Mouse (Mus musculus): ENCODE measurements around the gene Cntrl. TPM values are rescaled to one million over a fixed set of nuclear protein-coding genes. Genes with fewer than 3 reads are reported as not detected.
A peak's percentile ranks its signal among the peaks of the same experiment; 100 is the strongest.

Gene Cntrl
- polyA plus RNA-seq, 1 experiment from 2014 or later = 10.5 TPM

DNA sequence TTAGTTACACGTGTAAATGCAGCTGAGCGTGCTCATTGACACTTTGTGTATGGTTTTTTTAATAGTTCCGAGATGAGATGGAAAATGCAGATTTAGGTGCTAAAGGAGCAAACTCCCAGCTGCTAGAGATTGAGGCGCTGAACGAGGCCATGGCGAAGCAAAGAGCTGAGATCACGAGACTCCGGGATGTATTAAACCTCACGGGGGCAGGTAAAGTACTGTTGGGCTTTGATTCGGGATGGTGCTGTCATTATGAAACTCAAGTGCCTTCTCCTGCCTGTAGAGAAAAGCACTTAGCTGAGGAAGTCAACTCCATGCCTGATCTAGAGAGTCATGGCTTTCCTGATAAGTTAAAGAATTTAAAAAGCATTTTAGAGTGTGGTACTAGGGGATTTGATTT is 39.5 kb downstream of the Cntrl start:
- DNase-seq (no peak), ATAC-seq (no peak)
- WGBS (ENCODE audit: insufficient replicate concordance) = 92% methylated on average over 10 of the region's 10 CpGs
- Histone ChIP-seq H3K9me3 (ENCODE audit: low read length) (no peaks in the 10 kb centered on the region), H3K36me3 (replicated peaks; ENCODE audit: insufficient read depth, low read length) (peaks cover 89% of the 10 kb centered on the region), H3K4me2 (ENCODE audit: low read depth, low read length) (no peak overlapping the region), H3K27me3 (ENCODE audit: insufficient read depth, low read length) (no peaks in the 10 kb centered on the region), H3K4me1 (ENCODE audit: insufficient read depth) (no peaks in the 10 kb centered on the region), H3K27ac (ENCODE audit: low read depth) (no peak overlapping the region), H3K4me3 (ENCODE audit: low read depth, low read length) (no peak overlapping the region), H3K9ac (replicated peaks) (no peak overlapping the region)
- TF ChIP-seq CTCF (IDR thresholded peaks at IDR 0.05; ENCODE audit: low read depth) (no peak), EP300 (IDR thresholded peaks at IDR 0.05; ENCODE audit: low read depth) (no peak)

DNA sequence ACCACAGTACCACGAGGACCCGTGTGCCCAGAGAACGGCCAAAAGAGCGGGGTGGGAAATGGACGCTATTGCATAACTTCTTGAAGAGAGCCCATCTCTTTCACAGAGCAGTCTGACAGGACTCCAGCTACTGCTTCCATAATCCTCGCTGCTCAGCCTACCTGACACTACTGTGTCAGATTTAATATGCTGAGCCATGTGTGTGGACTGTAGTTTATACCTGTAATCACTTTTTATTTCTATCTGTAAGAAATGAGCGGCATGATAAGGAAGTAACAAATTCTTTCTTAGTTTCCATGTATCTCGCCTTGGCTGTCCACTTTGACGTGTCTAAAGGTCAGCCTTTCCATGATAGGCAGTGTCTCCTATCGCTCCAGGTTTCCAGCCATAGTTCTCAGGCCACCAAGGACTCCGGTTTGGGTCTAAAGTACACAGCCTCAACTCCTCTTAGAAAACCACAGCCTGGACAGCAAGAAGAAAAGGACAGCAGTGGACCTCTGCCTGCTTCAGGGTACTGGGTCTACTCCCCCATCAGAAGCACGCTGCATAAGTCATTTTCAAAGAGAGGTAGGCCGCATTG is 42.1 kb downstream of the Cntrl start:
- Histone ChIP-seq H3K4me2 (ENCODE audit: low read depth, low read length) (no peak overlapping the region), H3K4me1 (ENCODE audit: insufficient read depth) (no peaks in the 10 kb centered on the region), H3K4me3 (ENCODE audit: low read depth, low read length) (no peak overlapping the region), H3K9ac (replicated peaks) (no peak overlapping the region), H3K27me3 (ENCODE audit: insufficient read depth, low read length) (no peaks in the 10 kb centered on the region), H3K27ac (ENCODE audit: low read depth) (no peak overlapping the region), H3K36me3 (replicated peaks; ENCODE audit: insufficient read depth, low read length) (peaks cover 92% of the 10 kb centered on the region), H3K9me3 (ENCODE audit: low read length) (no peaks in the 10 kb centered on the region)
- WGBS (ENCODE audit: insufficient replicate concordance) = 87% methylated on average over 13 of the region's 13 CpGs
- ATAC-seq = no peak
- no peak for DNase-seq
- no peak for TF ChIP-seq EP300 (IDR thresholded peaks at IDR 0.05; ENCODE audit: low read depth)
- TF ChIP-seq CTCF (IDR thresholded peaks at IDR 0.05; ENCODE audit: low read depth) = no peak

DNA sequence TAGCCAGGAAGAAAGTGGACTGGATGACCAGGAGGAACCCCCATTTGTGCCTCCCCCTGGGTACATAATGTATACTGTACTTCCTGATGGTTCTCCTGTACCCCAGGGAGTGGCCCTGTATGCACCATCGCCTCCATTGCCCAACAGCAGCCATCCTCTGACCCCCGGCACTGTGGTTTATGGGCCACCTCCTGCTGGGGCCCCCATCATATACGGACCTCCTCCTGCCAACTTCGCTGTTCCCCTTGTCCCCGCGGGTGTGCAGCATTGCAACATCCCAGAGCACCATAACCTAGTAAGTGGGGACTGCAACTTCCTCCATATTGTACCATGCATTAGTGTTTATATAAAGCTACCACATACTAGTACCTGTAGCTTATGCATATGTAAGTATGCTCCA is 43.9 kb downstream of the Cntrl start:
- no peak for ATAC-seq
- DNase-seq = peak; percentile 35
- 64% methylated on average over 6 of the region's 6 CpGs for WGBS (ENCODE audit: insufficient replicate concordance)

DNA sequence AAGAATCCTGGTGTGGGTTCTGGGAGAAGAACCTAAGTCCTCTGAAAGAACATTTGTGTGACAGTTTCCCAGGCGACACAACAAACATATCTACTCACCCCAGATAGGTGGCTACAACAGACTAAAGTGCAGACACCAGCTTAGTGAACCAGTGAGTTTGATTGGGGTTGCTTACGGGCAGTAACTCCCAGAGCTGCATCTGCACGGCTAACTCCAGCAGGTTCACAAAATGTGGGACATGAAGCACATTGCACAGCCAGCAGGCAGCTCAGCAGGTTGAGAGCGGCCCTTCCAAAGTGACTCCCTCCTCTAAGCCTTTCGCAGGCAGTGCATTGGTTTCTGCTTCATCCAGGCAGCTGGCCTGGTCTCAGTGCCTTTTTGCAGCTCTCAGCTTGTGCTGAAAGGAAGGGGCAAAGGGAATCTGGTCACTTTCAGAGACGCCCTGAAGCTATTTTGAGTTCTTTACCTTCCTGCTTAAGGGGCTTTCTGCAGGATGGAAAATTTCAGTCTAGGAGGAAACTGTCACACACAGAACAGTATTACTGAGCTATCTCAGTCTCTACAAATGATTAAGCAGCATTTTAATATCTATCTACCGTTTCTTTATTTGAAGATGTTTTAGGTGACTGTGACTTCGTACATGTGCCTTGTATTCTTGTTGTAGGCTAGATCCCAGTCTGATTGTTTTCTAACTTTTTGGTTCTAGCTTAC is 44.7 kb downstream of the Cntrl start:
- WGBS (ENCODE audit: insufficient replicate concordance) = 87% methylated on average over 8 of the region's 8 CpGs
- TF ChIP-seq CTCF (IDR thresholded peaks at IDR 0.05; ENCODE audit: low read depth) (no peak), EP300 (IDR thresholded peaks at IDR 0.05; ENCODE audit: low read depth) (no peak)
- H3K9me3 ChIP-seq (ENCODE audit: low read length) = no peaks in the 10 kb centered on the region
- no peaks in the 10 kb centered on the region for H3K27me3 ChIP-seq (ENCODE audit: insufficient read depth, low read length)
- 0 out of 2 replicates have a peak, but pooled peaks cover 3% of the 10 kb centered on the region for H3K4me1 ChIP-seq (ENCODE audit: insufficient read depth)
- DNase-seq (no peak), ATAC-seq (no peak)
- H3K27ac ChIP-seq (ENCODE audit: low read depth) = no peak overlapping the region
- peaks cover 82% of the 10 kb centered on the region for H3K36me3 ChIP-seq (replicated peaks; ENCODE audit: insufficient read depth, low read length)
- H3K4me2 ChIP-seq (ENCODE audit: low read depth, low read length) = no peak overlapping the region
- no peak overlapping the region for H3K4me3 ChIP-seq (ENCODE audit: low read depth, low read length)
- H3K9ac ChIP-seq (replicated peaks) = no peak overlapping the region

More for the DNA sequence above, 43.9 kb downstream of the Cntrl start:
- Histone ChIP-seq H3K4me2 (ENCODE audit: low read depth, low read length) (no peak overlapping the region), H3K27me3 (ENCODE audit: insufficient read depth, low read length) (no peaks in the 10 kb centered on the region), H3K9ac (replicated peaks) (no peak overlapping the region), H3K4me1 (ENCODE audit: insufficient read depth) (0 out of 2 replicates have a peak, but pooled peaks cover 3% of the 10 kb centered on the region), H3K4me3 (ENCODE audit: low read depth, low read length) (no peak overlapping the region), H3K27ac (ENCODE audit: low read depth) (no peak overlapping the region), H3K9me3 (ENCODE audit: low read length) (no peaks in the 10 kb centered on the region), H3K36me3 (replicated peaks; ENCODE audit: insufficient read depth, low read length) (peaks cover 83% of the 10 kb centered on the region)
- no peak for TF ChIP-seq EP300 (IDR thresholded peaks at IDR 0.05; ENCODE audit: low read depth)
- TF ChIP-seq CTCF (IDR thresholded peaks at IDR 0.05; ENCODE audit: low read depth) = no peak

DNA sequence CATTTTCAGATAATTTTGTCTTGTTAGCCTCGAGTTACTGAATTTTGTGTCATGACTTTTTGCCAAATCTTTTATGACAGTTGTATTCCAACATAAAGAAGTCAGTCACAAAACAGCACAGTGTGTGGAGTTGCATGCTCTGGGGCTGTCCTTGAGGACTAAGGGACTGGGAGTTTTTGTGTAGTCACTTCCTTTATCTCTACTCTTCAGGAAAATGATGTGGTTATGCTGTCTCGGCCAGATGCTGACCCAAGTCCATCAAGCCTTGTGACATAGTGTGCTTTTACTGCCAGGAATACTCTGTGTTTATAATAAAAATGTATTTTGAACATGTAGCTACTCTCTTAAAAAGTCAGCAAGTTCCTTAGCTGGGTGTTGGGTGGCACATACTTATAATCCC is 47.7 kb downstream of the Cntrl start:
- WGBS (ENCODE audit: insufficient replicate concordance) = 45% methylated on average over 2 of the region's 2 CpGs
- Histone ChIP-seq H3K27me3 (ENCODE audit: insufficient read depth, low read length) (no peaks in the 10 kb centered on the region), H3K9me3 (ENCODE audit: low read length) (no peaks in the 10 kb centered on the region), H3K36me3 (replicated peaks; ENCODE audit: insufficient read depth, low read length) (peaks cover 65% of the 10 kb centered on the region), H3K27ac (ENCODE audit: low read depth) (peak overlapping the region; percentile 84; the same call in 1 of the 2 replicates), H3K4me3 (ENCODE audit: low read depth, low read length) (no peak overlapping the region), H3K4me1 (ENCODE audit: insufficient read depth) (peaks cover 3% of the 10 kb centered on the region; the same call in 1 of the 2 replicates), H3K9ac (replicated peaks) (0 out of 2 replicates have a peak overlapping the region, but pooled peaks have one; percentile 2), H3K4me2 (ENCODE audit: low read depth, low read length) (no peak overlapping the region)
- no peak for TF ChIP-seq EP300 (IDR thresholded peaks at IDR 0.05; ENCODE audit: low read depth)
- TF ChIP-seq CTCF (IDR thresholded peaks at IDR 0.05; ENCODE audit: low read depth) = no peak
- ATAC-seq (no peak), DNase-seq (no peak)

DNA sequence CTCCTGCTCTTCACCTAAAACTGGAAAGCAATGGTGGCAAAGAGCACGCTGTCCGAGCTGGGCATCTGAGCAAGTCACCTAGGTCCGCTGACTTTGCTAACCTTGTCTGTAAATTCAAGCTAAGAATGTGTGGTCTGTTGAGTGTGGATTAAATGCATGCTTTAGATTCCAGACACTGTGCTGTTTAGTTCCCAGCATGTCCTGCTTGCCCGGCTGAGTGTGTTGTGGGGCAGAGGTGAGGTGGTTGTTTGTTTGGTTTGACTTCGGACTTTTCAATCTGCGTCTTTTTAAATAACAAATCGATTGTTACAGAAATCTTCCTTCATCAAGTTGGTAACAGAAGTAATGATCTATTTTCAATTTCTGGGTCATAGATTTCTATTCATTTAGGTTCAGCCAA is 48.5 kb downstream of the Cntrl start:
- H3K36me3 ChIP-seq (replicated peaks; ENCODE audit: insufficient read depth, low read length) = peaks cover 63% of the 10 kb centered on the region
- H3K27me3 ChIP-seq (ENCODE audit: insufficient read depth, low read length) = no peaks in the 10 kb centered on the region
- 84% methylated on average over 7 of the region's 7 CpGs for WGBS (ENCODE audit: insufficient replicate concordance)
- H3K4me3 ChIP-seq (ENCODE audit: low read depth, low read length) = no peak overlapping the region
- H3K9ac ChIP-seq (replicated peaks) = no peak overlapping the region
- ATAC-seq (peak; percentile 72), DNase-seq (no peak)
- H3K4me2 ChIP-seq (ENCODE audit: low read depth, low read length) = no peak overlapping the region
- no peaks in the 10 kb centered on the region for H3K9me3 ChIP-seq (ENCODE audit: low read length)
- H3K27ac ChIP-seq (ENCODE audit: low read depth) = peak overlapping the region; percentile 84
- H3K4me1 ChIP-seq (ENCODE audit: insufficient read depth) = peaks cover 3% of the 10 kb centered on the region; the same call in 1 of the 2 replicates
- no peak for TF ChIP-seq EP300 (IDR thresholded peaks at IDR 0.05; ENCODE audit: low read depth)
- TF ChIP-seq CTCF (IDR thresholded peaks at IDR 0.05; ENCODE audit: low read depth) = no peak
